Mouse (Mus musculus) C2C12 (cell line): ENCODE data around the gene Gatb. TPM values are rescaled to one million over a fixed set of nuclear protein-coding genes. Genes with fewer than 3 reads are reported as not detected.

Experiments used
- H3K27me3 ChIP-seq: one replicate; pipeline ENCODE4 v1.6.1; 2011; ENCODE audit not compliant: control insufficient read depth, insufficient read depth, insufficient read length
- H3K36me3 ChIP-seq: one replicate; pipeline ENCODE4 v1.6.1; 2011; ENCODE audit not compliant: control insufficient read depth, insufficient read depth
- H3K4me3 ChIP-seq: one replicate; pipeline ENCODE4 v1.5.1; 2011; ENCODE audit warnings: mild to moderate bottlenecking, control low read depth; ENCODE audit not compliant: poor library complexity, insufficient read depth, severe bottlenecking
- H3K79me2 ChIP-seq: one replicate; pipeline ENCODE4 v1.6.1; 2011; ENCODE audit not compliant: control insufficient read depth, insufficient read depth
- H3K79me3 ChIP-seq: one replicate; pipeline ENCODE4 v1.6.1; 2011; ENCODE audit warnings: low read depth, control low read depth
- H3ac ChIP-seq: one replicate; pipeline ENCODE3; 2011; ENCODE audit warnings: low read depth; ENCODE audit not compliant: control insufficient read depth, insufficient read length
- CEBPB ChIP-seq: IDR thresholded peaks from one replicate; pipeline ENCODE4 v1.6.1; 2011; ENCODE audit warnings: low read depth, mild to moderate bottlenecking, control low read depth, moderate library complexity
- CTCF ChIP-seq: IDR thresholded peaks from one replicate; pipeline ENCODE4 v1.5.1; 2011; ENCODE audit not compliant: control insufficient read depth, insufficient read depth, insufficient read length
- FOSL1 ChIP-seq: IDR thresholded peaks from one replicate; pipeline ENCODE4 v1.8.0; 2011; ENCODE audit warnings: mild to moderate bottlenecking, low read length; ENCODE audit not compliant: poor library complexity, insufficient read depth, severe bottlenecking
- MAX ChIP-seq: IDR thresholded peaks from one replicate; pipeline ENCODE4 v1.6.1; 2011; ENCODE audit warnings: mild to moderate bottlenecking, control low read depth
- MYOD1 ChIP-seq: IDR thresholded peaks from one replicate; pipeline ENCODE4 v1.6.1; 2011; ENCODE audit warnings: low read depth; ENCODE audit not compliant: control insufficient read depth, insufficient read length
- MYOG ChIP-seq: IDR thresholded peaks from one replicate; pipeline ENCODE4 v1.6.1; 2011; ENCODE audit not compliant: control insufficient read depth, insufficient read length; ENCODE audit errors: extremely low read depth
- USF1 ChIP-seq: IDR thresholded peaks from one replicate; pipeline ENCODE4 v1.6.1; 2011; ENCODE audit warnings: low read depth, mild to moderate bottlenecking, control low read depth, moderate library complexity
- polyA plus RNA-seq: library from polyadenylated mRNA; unstranded; fragments of >200 nt; fragmentation: generic; extraction: Trizol; gene quantifications from one replicate; pipeline ENCODE4 v1.2.1, GENCODE M21; 2012; ENCODE audit warnings: missing spikeins

Gene Gatb
- polyA plus RNA-seq, 1 experiment: 12.2 TPM

DNA sequence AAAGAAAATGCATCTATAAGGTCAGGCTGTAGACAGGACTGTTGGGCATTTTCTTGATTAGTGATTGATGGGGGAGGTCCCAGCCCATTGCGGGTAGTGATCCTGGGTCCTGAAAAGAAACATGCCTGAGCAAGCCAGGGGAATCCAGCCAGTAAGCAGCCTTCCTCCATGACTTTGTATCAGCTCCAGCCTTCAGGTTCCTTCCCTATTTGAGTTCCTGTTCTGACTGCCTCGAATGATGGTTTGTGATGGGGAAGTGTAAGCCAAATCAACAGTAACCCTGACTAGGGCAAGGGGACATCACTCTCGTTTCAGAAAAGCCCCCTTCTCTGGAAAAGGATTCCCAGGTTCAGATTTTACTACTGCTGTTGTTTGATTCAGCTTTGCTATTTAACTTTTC, 31.2 kb upstream of the Gatb start:
- Histone ChIP-seq H3ac (no peak overlapping the region), H3K27me3 (no peaks in the 10 kb centered on the region), H3K4me3 (no peak overlapping the region), H3K79me3 (no peaks in the 10 kb centered on the region), H3K36me3 (no peaks in the 10 kb centered on the region), H3K79me2 (no peaks in the 10 kb centered on the region)
- TF ChIP-seq USF1: no peak
- TF ChIP-seq MYOG: no peak
- no peak for TF ChIP-seq MAX
- TF ChIP-seq FOSL1: no peak
- TF ChIP-seq CEBPB: no peak
- TF ChIP-seq CTCF: no peak
- TF ChIP-seq MYOD1: no peak

DNA sequence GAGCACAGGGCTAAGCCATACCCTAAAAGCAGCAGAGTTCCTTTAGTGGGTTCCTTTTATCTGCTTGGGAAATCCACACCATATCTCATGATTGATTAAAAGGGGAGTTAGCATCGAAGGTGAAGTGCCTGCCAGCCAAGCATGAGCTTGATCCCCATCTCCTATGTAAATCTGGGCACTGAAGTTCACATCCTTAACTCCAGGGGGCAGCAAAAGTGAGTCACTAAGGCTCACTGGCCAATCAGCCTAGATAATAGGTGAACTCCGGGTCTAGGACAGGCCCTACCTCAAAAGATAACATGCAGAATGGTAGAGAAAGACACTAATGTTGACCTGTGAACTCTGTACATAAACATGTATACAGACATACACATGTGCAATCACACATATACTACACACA, 30.3 kb upstream of the Gatb start:
- TF ChIP-seq USF1 (no peak), MYOG (no peak), MYOD1 (no peak), FOSL1 (no peak), CEBPB (no peak), CTCF (no peak), MAX (no peak)
- H3K79me2 ChIP-seq: no peaks in the 10 kb centered on the region
- H3K27me3 ChIP-seq: no peaks in the 10 kb centered on the region
- no peaks in the 10 kb centered on the region for H3K79me3 ChIP-seq
- no peaks in the 10 kb centered on the region for H3K36me3 ChIP-seq
- no peak overlapping the region for H3ac ChIP-seq
- H3K4me3 ChIP-seq: no peak overlapping the region

DNA sequence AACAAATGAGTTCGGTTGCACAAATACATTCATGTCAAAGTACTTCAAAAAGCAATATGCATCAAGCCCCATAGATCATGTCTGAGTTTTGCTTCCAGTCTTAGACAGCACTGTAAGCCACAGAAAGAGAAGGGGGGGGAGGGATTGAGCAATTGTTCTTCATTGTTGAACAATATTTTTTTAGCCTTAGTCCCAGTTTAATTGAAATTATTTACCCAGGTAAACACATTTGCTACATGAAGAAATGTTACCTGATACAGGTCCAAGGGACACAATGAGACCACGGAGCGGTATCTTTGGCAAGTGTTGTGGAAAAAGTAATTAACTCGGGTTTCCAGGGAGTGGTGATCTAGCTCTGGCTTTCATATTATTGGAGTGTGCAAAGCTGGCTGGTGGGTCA, 23.6 kb upstream of the Gatb start:
- no peaks in the 10 kb centered on the region for H3K79me3 ChIP-seq
- no peaks in the 10 kb centered on the region for H3K36me3 ChIP-seq
- no peak overlapping the region for H3ac ChIP-seq
- H3K4me3 ChIP-seq: no peak overlapping the region
- TF ChIP-seq USF1: no peak
- TF ChIP-seq CEBPB: no peak
- TF ChIP-seq MYOG: no peak
- TF ChIP-seq MYOD1: no peak
- no peak for TF ChIP-seq FOSL1
- no peak for TF ChIP-seq CTCF
- TF ChIP-seq MAX: no peak
- no peaks in the 10 kb centered on the region for H3K79me2 ChIP-seq
- H3K27me3 ChIP-seq: no peaks in the 10 kb centered on the region

DNA sequence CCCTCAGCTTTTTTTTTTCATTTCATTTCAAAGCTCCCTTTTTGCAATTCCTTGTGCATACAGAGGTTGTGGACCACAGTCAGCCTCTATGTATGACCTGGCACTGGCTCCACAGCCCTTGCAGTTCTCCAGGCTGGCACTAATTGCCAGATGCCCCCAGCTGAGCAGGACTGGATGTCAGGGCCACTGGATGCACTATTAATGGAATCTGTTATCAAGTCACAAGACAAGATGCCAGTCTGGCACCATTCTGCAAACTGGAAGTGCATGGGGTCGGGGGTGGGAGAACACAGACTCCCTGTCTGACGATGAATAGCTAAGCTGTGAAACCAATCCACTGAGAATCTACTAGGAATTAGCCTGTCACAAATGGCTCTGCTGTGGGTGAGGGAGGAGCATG, 22.6 kb upstream of the Gatb start:
- TF ChIP-seq CEBPB (no peak), MYOG (no peak), CTCF (no peak), FOSL1 (no peak), USF1 (no peak), MAX (no peak), MYOD1 (no peak)
- Histone ChIP-seq H3K79me2 (no peaks in the 10 kb centered on the region), H3K36me3 (no peaks in the 10 kb centered on the region), H3ac (no peak overlapping the region), H3K79me3 (no peaks in the 10 kb centered on the region), H3K4me3 (no peak overlapping the region), H3K27me3 (no peaks in the 10 kb centered on the region)

DNA sequence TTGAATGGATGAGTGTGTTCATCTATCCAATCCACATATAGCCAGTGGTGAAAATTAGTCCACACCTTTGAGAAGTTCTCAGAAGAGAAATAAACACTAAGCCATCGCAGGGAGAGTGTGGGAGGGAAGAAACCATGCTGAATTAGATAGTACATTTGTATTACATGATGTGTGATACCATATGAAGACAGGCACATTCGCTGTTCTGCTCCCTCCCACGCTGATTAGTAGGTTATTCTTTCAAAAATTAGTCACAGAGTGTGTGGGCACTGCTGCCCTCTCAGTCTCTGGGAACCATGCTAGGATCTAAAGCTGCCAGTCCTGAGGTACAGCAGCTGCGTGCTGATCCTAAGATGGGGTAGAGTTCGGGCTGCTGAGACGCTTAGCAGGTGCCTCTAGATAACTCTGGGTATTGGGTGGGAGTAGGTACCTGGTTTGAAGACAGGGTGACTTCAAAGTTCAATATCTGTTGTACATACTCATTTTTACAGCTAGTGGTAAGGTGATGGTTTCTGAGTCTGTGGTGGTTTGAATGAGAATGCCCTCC, 20.1 kb upstream of the Gatb start:
- Histone ChIP-seq H3K79me2 (no peaks in the 10 kb centered on the region), H3ac (no peak overlapping the region), H3K4me3 (no peak overlapping the region), H3K79me3 (no peaks in the 10 kb centered on the region), H3K27me3 (no peaks in the 10 kb centered on the region), H3K36me3 (no peaks in the 10 kb centered on the region)
- TF ChIP-seq FOSL1 (no peak), MYOD1 (no peak), CEBPB (no peak), MAX (no peak), MYOG (no peak), USF1 (no peak), CTCF (no peak)

DNA sequence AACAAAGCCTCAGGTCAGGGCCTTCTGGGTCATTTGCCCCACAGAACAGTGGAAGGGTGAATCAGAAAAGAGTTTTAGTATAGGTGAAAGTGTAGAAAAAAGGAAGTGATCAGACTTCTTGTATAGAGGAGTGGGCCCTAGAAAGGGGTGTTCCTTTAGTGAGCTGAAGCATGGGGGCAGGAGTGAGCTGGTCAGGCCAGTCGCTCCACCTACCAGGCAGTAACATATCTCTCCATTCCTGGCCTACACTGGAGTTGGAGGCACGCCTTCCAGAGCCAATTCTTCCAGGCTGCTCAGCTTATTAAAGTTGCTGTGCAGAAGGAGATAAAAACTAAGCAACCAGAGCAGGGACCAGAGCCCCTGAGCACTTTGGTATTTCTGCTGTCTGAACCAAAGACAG, 9.3 kb upstream of the Gatb start:
- Histone ChIP-seq H3K4me3 (no peak overlapping the region), H3K27me3 (no peaks in the 10 kb centered on the region), H3ac (no peak overlapping the region), H3K79me3 (no peaks in the 10 kb centered on the region), H3K79me2 (no peaks in the 10 kb centered on the region), H3K36me3 (no peaks in the 10 kb centered on the region)
- no peak for TF ChIP-seq MAX
- no peak for TF ChIP-seq USF1
- no peak for TF ChIP-seq MYOG
- no peak for TF ChIP-seq CTCF
- TF ChIP-seq MYOD1: no peak
- no peak for TF ChIP-seq FOSL1
- no peak for TF ChIP-seq CEBPB
